Mouse (Mus musculus): Measurements from ENCODE around the gene Casc1.

The Casc1 gene

DNA sequence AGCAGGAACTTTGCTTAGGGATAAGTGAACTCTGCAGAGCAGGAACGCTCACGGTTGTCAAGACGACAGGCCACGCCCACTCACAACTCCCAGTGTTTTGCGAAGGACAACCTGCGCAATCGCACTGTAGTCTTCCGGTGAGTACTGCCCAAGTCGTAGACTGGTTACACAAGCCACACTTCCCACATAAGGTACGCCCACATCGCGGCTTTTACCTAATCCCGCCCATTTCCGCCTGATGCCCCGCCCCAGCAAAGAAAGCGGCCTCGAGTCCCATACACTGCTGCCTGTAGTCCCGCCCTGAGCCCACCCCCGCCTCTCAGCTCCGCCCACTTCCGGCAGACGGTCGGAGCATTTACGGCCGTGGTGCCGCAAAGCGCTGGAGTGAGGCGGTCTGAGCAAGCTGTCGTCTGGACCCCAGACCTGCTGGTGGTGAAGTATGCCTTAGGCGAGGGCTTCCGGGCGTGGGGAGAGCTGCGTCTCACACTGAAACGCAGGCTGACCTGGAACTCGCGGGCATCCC lies at the start of gene Casc1, which contains the start of gene Etfrf1:
Gene Casc1, minus strand, starts transcription at position 190 of the 523 bp plus-strand sequence.
Gene Etfrf1, plus strand, starts transcription at position 319 of the 523 bp plus-strand sequence.
- peak; percentile 96 for DNase-seq (ENCODE audit: low read depth, low spot score)

DNA sequence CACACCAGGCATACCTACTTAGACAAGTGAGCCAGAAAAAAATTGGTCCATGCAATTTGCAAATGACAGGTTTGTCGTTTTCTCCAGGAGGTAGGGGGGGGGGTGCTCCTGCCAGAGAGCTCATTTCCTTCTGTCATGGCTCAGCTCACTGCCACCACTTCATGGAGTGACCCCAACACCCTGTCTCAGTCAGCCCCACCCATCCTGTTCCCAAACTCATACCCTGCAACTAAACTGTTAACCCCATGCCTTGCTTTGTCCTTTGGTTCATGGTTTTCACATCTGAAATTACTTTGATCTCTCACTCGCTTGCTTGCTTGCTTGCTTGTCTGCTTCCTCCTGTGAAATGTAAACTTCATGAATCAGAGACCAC lies 45.9 kb upstream of the Casc1 start:
- DNase-seq (ENCODE audit: low read depth, low spot score) = no peak

DNA sequence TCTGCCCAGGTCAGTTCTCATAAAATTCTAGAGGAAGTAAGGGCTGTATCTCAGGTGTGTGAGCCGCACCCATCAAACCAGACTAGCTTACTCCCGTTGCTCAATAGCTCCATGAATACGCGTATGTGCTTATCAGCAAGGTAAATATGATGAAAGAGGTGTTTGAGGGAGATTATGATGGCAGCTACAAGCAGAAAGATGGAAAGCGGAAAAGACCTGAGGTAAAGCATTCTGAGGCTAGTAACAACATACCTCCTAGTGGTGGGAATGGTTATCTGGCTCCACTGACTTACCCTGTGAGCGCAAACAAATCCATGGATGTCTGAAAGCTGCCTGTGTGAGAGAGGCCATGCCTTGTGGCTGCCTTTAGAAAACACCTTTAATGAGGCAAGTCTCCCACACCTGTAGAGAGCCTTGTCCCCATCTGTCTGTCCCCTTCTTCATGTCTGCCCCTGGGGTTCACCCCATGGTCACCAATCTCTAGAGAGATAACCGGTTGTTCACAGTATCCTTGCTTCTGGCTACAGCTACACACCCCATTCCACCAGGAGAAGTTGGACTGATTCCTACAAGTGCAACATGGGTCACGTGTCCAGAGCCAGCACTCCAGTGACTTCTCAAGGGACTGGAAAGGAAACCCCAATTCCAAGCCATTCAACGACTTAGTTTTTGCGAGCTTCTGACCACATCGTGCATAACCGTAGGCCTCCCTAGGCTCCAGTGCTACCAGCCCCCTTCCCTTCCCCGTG lies 45.3 kb upstream of the Casc1 start:
- DNase-seq (ENCODE audit: low read depth, low spot score) = no peak

DNA sequence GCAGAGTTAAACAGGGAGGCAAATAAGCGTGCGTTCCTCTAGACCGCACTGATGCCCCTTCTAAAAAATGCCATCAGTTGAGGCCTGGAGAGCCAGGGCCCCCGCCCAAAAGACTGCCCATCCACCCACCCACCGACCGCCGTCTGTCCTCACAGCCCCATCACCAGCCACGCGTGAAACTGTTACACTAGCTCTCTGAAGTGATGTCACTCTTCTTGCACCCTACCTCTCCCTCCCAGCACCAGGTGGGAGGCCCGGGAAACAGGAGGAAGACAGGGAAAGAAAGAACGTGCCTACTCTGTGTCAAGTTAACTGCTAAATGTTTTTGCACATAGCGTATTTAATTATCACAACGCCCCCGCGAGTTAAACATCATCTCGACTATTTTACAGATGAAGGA lies 40.0 kb upstream of the Casc1 start:
- no peak for DNase-seq (ENCODE audit: low read depth, low spot score)

DNA sequence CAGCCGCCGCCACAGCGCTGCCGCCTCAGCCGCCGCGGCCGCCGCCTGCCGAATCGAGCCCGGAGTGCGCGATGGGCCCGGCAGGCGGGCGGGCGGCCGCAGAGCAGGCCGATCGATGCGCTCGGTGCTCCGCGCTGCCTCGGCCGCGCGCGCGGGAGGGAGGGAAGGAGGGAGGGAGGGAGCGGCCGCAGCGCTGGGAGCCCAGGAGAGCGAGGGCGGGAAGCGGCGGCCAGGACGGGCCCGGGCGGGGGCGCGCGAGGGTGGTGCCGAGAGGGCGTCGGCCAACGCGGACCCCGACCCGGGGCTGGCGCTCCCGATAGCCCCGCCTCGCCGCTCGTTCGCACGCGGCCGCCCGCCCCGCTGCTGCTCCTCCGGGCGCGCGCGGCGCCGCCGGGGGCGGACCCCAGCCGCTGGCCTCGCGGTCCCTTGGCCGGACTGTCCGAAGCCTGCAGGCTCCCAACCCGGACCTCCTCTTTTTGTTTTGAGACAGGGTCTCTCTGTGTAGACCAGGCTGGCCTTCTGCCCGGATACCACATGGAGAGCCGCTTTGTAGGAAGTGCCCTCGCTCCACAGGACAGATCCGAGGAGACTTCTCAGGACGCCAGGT lies 39.5 kb upstream of the Casc1 start, which contains the start of gene Kras:
Gene Kras, minus strand, starts transcription at position 55 of the 607 bp plus-strand sequence.
- DNase-seq (ENCODE audit: low read depth, low spot score) = peak; percentile 82

DNA sequence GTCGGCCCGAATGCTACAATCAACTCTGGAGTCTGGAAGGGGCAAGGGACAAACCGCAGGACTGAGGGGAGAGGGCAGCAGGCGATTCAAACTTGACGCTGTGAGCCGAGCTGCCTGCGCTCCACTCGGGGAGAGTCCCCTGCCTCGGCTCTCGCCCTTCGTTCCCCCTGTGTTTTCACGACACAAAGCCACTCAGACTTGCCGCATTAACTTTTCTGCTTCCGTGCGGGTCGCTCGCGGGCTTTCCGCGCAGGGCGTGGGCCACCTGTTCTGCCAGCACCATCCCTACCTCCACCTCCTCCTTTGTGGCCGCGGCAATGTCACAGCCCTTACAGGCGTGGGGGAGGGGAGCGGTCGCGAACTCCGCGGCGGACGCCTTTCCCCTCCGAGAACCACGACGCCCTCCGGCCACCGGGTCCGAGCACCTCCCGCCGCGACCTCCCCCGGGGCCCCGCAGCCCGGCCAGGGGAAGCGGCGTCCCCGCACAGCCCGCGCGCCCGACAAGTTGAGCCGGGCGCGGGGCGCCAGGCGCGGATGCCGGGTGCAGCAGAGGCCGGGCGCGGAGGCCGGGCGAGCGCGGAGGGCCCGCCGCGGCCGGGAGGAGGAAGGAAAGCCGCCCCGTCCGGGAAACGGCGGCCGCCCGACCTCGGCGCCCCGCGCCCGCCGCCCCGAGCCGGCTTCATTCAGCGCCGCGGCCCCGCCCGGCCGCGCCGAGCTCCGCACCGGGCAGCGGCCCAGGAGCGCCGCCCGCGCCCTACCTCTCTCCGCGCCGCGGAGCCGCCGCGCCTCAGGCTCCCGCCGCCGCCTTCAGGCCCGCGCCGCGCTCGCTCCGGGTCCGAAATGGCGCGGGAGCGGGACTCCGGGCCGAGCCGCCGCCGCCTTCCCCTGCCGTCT lies 38.7 kb upstream of the Casc1 start:
- DNase-seq (ENCODE audit: low read depth, low spot score) = no peak

DNA sequence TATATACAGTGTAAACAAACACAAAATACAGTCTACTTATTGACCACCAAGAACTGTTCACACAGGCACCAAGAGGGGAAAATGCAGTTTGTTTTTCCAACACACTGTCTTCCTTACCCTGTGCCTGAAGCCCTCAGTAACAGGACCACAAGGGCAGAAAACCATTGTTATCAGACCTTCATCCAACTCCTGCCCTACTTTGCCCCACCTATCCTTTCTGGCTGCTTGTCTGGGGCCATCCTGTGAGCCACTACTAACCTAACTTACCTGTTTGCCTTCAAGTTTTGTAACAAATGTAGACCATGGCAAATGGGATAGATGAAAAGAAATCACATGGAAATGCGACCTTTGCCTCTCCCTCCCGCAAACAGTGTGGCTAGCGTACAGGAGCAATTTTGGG lies 37.1 kb upstream of the Casc1 start:
- DNase-seq (ENCODE audit: low read depth, low spot score) = no peak

DNA sequence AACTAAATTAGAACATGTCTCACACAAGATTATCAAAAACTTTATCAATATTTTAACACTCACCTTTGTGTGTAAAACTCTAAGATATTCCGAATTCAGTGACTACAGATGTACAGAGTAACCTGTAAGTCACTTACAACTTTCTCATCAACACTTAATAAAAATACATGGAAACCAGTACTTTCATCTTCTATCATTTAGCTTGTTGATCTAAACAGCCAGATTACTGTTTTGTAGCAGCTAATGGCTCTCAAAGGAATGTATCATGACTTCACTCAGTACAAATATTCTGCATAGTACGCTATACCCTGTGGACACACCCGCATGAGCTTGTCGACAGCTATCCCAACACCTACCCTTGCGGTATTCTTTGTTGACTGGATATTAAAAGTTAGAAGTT lies 36.0 kb upstream of the Casc1 start:
- DNase-seq (ENCODE audit: low read depth, low spot score) = no peak

DNA sequence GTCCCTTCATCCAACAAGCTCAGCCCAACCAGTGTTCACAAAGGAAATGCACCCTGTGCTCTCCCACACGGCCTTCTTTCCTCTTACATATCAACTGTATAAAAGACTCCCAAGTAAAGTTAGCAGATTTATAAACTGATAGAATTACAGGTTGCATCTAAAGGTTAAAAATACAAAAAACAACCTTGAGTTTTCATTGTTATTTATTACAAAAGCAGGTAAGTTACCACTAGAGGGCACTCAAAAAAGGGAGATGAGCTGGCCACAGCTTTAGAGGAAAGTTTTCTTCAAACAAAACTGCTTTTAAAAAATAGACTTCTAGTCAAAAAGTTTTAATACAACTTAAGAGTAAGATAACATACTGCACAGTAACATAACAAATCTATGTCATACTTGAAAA lies 31.7 kb upstream of the Casc1 start:
- DNase-seq (ENCODE audit: low read depth, low spot score) = no peak

DNA sequence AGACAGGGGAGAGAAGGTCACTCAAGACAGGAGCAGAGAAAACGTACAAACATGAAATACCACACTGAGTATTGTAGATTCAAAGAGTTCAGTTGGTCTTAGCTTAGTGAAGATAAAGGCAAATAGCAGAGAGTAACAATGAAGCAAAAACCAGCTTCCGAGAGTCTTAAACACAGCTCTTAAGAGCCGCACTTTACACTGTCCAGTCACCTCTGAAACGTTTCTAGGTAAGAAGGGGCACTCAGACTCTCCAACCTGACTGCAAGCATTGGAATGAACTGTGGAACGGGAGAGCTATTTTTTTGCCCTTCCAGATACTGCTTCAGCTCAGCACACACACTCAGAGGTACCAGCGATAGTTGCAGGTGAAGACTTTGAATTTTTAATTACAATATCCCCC lies 29.5 kb upstream of the Casc1 start:
- DNase-seq (ENCODE audit: low read depth, low spot score) = no peak

DNA sequence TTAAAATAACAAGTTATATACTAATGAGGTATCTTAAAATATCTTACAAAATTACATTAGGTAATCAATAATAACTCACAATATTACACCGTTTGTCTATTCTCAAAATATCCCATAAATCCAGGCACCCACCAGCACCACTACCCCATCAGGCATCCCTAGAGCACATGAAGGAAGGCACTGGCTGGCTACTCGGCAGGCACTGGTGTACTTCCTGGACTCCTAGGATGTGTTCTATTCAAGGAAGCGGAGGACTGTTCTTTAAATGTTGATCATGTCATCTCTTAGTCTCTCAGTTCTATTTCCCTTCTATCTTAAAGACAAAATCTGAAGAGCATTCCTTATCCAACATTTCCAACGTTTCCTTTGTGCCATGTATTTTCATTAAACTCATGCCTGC lies 26.3 kb upstream of the Casc1 start:
- no peak for DNase-seq (ENCODE audit: low read depth, low spot score)

DNA sequence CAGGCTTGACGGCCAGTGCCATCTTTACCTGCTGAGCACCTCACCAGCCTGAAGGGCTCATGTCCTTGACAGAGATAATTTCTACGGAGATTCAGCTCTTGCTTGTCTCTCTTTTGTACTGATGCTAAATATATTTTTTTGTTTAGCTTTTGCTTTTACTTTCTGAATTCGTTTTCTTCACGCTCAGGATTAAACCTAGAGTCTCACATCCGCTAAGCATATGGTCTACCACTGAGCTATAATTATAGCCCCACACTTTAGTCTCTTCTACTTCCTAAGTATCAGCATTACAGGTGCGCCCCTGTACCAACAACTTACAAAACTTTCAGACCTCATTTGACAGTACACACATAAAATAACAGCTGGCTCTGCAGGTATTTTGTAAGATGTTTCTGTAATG lies 24.6 kb upstream of the Casc1 start:
- no peak for DNase-seq (ENCODE audit: low read depth, low spot score)

DNA sequence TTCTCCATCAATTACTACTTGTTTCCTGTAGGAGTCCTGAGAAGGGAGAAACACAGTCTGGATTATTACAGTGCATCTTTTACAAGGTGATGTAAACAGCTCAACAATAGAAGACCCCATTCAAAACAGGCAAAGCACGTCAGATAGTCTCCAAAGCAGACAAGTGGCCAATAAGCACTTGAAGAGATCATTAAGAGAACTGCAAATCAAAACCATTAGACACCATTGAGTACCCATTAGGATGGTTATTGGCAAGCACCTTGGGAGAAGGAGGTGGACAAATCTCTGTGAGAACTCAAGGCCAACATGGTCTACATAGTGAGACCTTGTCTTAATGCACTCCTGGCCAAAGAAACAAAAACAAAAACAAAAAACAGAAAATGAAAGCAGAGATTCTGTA lies 23.6 kb upstream of the Casc1 start:
- DNase-seq (ENCODE audit: low read depth, low spot score) = no peak

DNA sequence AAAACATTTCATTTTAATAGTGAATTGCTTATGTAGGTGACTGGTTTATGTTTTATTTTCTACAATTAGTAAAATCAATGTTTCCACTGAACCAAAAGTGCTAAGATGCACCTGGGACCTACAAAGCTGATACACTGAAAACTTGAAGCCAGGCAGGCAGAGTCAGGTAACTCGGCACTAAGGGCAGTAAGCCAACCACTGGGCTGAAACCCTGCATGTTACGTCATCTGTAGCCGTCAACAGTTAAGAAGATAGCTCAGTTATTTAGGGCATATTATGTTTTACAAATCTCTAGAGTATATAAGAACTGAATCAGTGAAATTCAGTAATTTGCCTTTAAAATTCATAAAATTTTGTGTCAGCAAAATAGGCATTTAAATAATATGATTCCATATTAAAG lies 15.5 kb upstream of the Casc1 start:
- DNase-seq (ENCODE audit: low read depth, low spot score) = no peak

DNA sequence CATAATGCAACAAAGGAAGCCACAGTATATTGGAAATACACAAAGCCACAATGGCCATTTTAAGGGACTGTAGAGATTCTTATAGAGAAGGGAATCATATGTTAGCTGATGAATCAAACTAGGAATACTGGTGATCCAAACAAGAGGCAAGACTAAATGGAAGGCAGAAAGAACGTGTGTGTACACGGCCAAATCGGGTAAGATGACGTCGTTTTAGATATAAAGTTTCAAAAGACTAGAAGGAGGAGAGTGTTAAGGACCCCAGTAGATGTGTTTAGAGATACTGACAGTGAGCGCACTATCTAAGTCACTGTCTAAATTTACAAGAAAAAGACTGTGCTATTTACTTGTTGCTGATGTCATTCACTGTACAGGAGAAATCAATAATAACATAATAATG lies 13.4 kb upstream of the Casc1 start:
- no peak for DNase-seq (ENCODE audit: low read depth, low spot score)

DNA sequence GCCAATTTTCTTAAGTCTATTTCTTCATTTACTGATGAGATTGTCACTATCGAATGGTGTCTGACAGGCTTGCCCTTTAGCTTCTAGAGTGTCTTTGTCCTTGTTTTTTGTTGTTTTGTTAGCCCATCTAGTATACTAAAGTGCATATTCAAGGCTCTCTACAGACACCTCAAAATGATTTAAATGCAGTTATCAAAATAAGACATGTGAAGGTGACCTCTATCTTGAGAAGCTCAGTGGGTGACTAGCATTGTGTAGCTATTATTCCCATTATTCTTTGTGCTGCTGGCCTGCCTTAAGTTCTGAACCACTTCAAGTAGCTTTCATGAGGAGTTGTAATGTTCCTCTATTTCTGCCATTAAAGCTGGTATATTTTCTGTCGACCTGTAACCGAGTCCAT lies 5.0 kb upstream of the Casc1 start:
- no peak for DNase-seq (ENCODE audit: low read depth, low spot score)

DNA sequence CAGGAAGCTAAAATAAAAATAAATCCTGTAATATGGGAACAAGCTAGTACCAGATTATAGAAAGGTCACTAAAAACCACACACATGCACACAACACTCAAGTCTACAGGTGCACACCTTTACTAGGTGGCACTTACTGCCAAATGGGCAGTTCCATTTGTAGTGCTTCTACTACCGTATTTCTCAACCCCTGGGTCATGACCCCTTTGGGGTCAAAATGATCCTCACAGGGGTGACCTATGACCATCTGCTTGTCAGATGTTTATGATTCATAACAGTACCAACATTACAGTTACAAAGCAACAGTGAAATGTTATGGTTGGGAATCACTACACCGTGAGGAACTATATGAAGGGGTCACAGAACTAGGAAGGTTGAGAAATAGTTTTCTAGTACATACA lies 3.1 kb upstream of the Casc1 start:
- DNase-seq (ENCODE audit: low read depth, low spot score) = no peak

DNA sequence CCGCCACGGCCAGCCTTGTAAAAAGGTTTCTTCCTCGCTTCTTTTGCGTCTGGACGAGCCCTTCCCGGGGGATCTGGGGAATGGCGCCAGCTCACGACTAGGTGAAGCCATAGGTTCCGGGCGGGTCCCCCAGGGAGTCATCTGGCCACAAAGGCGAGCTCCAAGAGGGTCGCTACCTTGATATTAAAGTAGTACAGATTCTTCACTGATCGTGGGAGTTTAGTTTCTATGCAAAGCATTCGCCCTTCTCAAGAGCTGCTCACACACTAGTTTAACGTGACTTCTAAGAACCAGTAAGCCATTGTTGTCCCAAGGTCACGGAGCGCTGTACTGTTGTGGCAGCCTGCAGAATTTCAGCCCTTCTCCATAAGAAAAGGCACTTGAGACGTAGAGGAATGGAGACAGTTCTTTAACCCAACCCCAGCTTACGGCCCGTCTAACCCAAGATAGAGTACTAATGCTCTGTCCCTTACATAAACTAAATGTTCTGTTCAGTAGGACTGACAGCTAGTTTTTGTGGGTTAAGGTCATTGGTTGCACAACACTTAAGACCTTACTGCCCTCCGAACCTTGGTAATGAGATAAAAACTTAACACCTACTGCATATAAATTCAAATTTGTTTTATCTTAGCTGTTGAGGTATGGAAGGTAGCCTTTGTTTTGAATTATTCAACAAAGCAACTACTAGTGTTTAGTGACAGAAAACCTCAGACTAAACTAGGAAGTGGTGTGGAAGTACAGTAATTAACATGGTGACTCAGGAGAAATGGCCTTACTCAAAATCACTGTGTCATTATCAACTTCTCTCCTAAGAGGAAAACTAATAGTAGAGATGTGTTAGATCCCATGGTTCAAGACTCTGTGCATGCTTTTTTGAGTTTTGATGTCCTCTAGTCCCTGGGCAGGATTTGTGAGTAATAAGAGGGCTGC lies 836 bp upstream of the Casc1 start:
- DNase-seq (ENCODE audit: low read depth, low spot score) = peak; percentile 45

DNA sequence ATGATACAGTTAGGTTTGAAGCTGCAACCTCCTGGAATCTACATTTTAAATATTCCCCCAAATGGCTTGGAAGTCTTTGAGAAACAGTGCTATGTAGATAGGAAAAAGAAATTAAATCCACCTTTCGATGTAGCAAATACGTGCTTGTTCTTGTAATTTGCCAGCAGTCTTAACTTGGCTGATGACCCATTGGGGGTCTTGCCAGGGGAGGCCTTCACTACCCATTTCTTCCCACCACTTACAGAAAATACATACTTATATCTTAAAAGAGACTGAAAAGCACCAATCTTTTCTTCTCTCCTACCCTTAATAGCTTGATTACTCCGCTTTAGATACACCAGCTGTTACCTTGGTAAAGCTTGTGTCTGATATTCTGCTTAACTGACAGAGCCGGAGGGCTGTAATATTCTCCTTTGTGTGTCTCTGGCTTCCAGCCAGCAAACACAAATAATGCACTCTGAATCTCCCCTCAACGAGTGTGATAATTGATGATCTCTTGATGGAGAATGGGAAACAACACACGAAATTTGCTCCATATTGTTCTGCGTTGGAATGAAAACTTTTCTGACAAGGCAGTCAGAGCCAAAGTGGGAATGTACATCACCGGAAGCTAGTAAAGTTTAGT lies 637 bp downstream of the Casc1 start:
- DNase-seq (ENCODE audit: low read depth, low spot score) = no peak

DNA sequence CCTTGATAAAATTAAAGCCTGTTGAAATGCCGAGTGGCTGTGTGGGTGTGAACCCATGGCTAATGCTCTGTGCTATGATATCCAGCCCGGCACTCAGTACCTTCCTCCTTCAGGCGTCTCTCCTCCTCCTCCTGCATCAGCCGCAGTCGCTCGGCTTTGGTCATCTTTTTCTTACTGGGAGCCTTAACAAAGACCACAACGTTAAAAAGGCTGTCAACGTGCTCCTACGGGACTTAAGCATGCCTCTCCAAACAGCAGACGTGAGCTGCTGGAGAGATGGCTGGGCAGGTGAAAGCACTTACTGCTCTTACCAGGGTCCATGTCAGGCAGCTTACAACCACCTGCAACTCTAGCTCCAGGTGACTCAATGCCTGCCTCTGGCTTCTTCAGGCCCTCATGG lies 5.7 kb downstream of the Casc1 start:
- no peak for DNase-seq (ENCODE audit: low read depth, low spot score)

DNA sequence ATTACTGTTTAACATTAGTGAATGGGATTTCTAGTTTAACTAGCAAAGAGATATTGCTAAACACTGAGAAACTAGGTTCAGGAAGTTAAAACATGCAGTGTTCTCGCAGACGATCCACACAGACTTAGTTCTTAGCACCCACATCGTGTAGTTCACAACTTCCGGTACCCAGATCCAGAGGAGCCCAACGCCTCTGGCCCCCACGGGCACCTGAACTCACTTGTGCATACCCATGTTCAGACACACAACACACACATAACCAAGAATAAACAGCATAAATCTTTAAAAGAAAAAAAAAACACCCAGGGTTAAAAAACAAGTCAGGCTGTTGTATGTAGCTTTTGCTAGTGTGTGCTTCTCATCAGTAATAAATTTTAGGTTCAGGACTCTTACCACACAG lies 6.4 kb downstream of the Casc1 start:
- DNase-seq (ENCODE audit: low read depth, low spot score) = no peak
